Mouse (Mus musculus) cerebellum, adult 2 months (tissue): ENCODE data around the gene 1700020N01Rik.

Source experiments
- CTCF ChIP-seq: fragments of 200-500 bp; IDR thresholded peaks from 2 replicates; pipeline ENCODE4 v1.5.1; 2011; ENCODE audit warnings: low read depth, mild to moderate bottlenecking, control low read depth, low read length, moderate library complexity, borderline replicate concordance; ENCODE audit not compliant: insufficient read depth
- POLR2A ChIP-seq: fragments of 200-500 bp; IDR thresholded peaks from 2 replicates; pipeline ENCODE4 v1.6.1; 2011; ENCODE audit warnings: low read length, control low read depth, borderline replicate concordance; ENCODE audit not compliant: insufficient read depth

DNA sequence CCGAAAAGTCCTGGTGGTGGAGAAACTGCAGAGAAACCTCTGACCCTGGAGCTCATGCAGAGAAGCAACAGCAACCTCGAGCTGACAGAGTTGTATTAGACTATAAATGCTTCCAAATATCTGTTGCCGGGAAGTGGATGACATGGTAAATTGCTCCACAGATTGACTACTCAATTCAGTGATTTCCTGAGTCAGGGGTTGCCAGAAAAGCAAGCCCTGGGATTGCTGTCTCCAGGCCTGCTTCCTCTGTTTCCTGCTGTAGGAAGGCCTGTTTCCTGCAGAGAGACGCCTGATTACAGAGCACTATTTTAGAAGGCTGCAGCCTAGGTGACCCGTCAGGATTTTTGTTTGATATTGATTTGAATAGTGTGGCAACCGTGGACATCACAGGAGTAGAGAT, 47.5 kb upstream of the 1700020N01Rik start:
- TF ChIP-seq CTCF (no peak), POLR2A (no peak)
